Mouse (Mus musculus) CH12.LX (cell line): ENCODE measurements around the gene Hist1h4a. TPM values are rescaled to one million over a fixed set of nuclear protein-coding genes. Genes with fewer than 3 reads are reported as not detected.
"Not testable (repeated sequence)": the region's sequence is repeated elsewhere in the genome, so short reads cannot be mapped to it uniquely, and the experiment has no call there.

Experiments
- DNase-seq: peaks from one replicate; pipeline ENCODE4 v3.0.0-alpha.2; 2013; ENCODE audit errors: extremely low read depth
- H3K27ac ChIP-seq: 2 replicates; pipeline ENCODE4 v1.5.1; 2012; ENCODE audit warnings: low read depth, mild to moderate bottlenecking, control low read depth, moderate library complexity; ENCODE audit not compliant: insufficient read depth
- H3K27me3 ChIP-seq: replicated peaks from 2 replicates; pipeline ENCODE3; 2012; ENCODE audit warnings: inconsistent platforms
- H3K36me3 ChIP-seq, 2 experiments: replicated peaks in 1 of 2; 2 replicates each; pipeline versions ENCODE3 to v1.6.1; 2012; ENCODE audit warnings: inconsistent platforms in 1 of 2, low read length in 1 of 2, mild to moderate bottlenecking in 1 of 2, mixed read lengths in 1 of 2, moderate library complexity in 1 of 2; ENCODE audit not compliant: control insufficient read depth in 1 of 2, insufficient read depth in 1 of 2
- H3K4me1 ChIP-seq, 2 experiments: 2 replicates each; pipeline ENCODE4 v1.6.1; 2012; ENCODE audit warnings: inconsistent platforms in 1 of 2, moderate library complexity in 1 of 2; ENCODE audit not compliant: insufficient read depth in 2 of 2, control insufficient read depth in 1 of 2
- H3K4me2 ChIP-seq: 2 replicates; pipeline ENCODE4 v1.6.1; 2012; ENCODE audit warnings: low read depth, mild to moderate bottlenecking, control low read depth; ENCODE audit not compliant: poor library complexity, insufficient read depth, severe bottlenecking
- H3K4me3 ChIP-seq, 3 experiments: fragments of 150-350 bp in 1 of 3; sonication (generic) in 1 of 3; replicated peaks in 1 of 3; 2 replicates each; pipeline versions ENCODE3 to v1.5.1; 2011 to 2012; ENCODE audit warnings: low read depth in 2 of 3, low read length in 2 of 3, mild to moderate bottlenecking in 2 of 3, moderate library complexity in 2 of 3, control low read depth in 1 of 3, improper control_type of control experiment in 1 of 3, inconsistent platforms in 1 of 3, mixed read lengths in 1 of 3; ENCODE audit not compliant: poor library complexity in 1 of 3
- H3K79me2 ChIP-seq: replicated peaks from 2 replicates; pipeline ENCODE4 v1.6.1; 2012; ENCODE audit warnings: mild to moderate bottlenecking, moderate library complexity; ENCODE audit not compliant: control insufficient read depth, poor library complexity, insufficient read depth, severe bottlenecking; ENCODE audit errors: extremely low read depth
- H3K9ac ChIP-seq: 2 replicates; pipeline ENCODE4 v1.6.1; 2012; ENCODE audit warnings: low read depth, mild to moderate bottlenecking, control low read depth, moderate library complexity; ENCODE audit not compliant: insufficient read depth
- H3K9me3 ChIP-seq: replicated peaks from 2 replicates; pipeline ENCODE3; 2012; ENCODE audit warnings: low read length, inconsistent platforms, mixed read lengths
- CTCF ChIP-seq, 2 experiments: IDR thresholded peaks in 1 of 2; conservative IDR thresholded peaks in 1 of 2; 2 replicates each; pipeline ENCODE4 v1.5.1; 2011 to 2012; ENCODE audit warnings: low read depth in 2 of 2, low read length in 2 of 2, improper control_type of control experiment in 1 of 2, inconsistent platforms in 1 of 2, mild to moderate bottlenecking in 1 of 2, moderate library complexity in 1 of 2
- E2F4 ChIP-seq: IDR thresholded peaks from 2 replicates; pipeline ENCODE4 v1.6.1; 2011; ENCODE audit warnings: low read depth, low read length, improper control_type of control experiment; ENCODE audit not compliant: insufficient replicate concordance
- EP300 ChIP-seq: IDR thresholded peaks from 2 replicates; pipeline ENCODE4 v1.6.1; 2011; ENCODE audit warnings: low read length, improper control_type of control experiment
- ETS1 ChIP-seq: conservative IDR thresholded peaks from 2 replicates; pipeline ENCODE4 v1.6.1; 2012; ENCODE audit warnings: low read depth, mild to moderate bottlenecking, inconsistent platforms, low read length, improper control_type of control experiment, moderate library complexity
- JUND ChIP-seq: conservative IDR thresholded peaks from 2 replicates; pipeline ENCODE4 v1.6.1; 2011; ENCODE audit warnings: low read depth, low read length, improper control_type of control experiment
- NELFE ChIP-seq: IDR thresholded peaks from 2 replicates; pipeline ENCODE4 v1.6.1; 2011; ENCODE audit warnings: low read depth, low read length, improper control_type of control experiment
- POLR2A ChIP-seq: IDR thresholded peaks from 2 replicates; pipeline ENCODE4 v1.6.1; 2011; ENCODE audit warnings: low read depth, mild to moderate bottlenecking, improper control_type of control experiment, low read length
- SMC3 ChIP-seq: IDR thresholded peaks from 2 replicates; pipeline ENCODE4 v1.6.1; 2011; ENCODE audit warnings: low read depth, low read length, improper control_type of control experiment
- TBP ChIP-seq: conservative IDR thresholded peaks from 2 replicates; pipeline ENCODE4 v1.6.1; 2011; ENCODE audit warnings: low read depth, low read length, improper control_type of control experiment
- USF1 ChIP-seq: IDR thresholded peaks from 2 replicates; pipeline ENCODE4 v1.6.1; 2014; ENCODE audit warnings: low read depth, mild to moderate bottlenecking, inconsistent platforms, low read length, improper control_type of control experiment
- ZMIZ1 ChIP-seq: IDR thresholded peaks from 2 replicates; pipeline ENCODE4 v1.6.1; 2012; ENCODE audit warnings: low read depth, mild to moderate bottlenecking, inconsistent platforms, low read length, improper control_type of control experiment
- ZNF384 ChIP-seq: IDR thresholded peaks from 2 replicates; pipeline ENCODE4 v1.6.1; 2012; ENCODE audit warnings: low read depth, low read length, improper control_type of control experiment, inconsistent platforms
- dilution Hi-C: fragments of 300-500 bp; cut with MboI; formaldehyde crosslinking; loops from 2 replicates; pipeline ENCODE4 v1.14.3; 2020; ENCODE audit warnings: low sequenced_read_pairs; ENCODE audit not compliant: extremely low pct_unique_long_range_greater_than_20kb, extremely low pct_ligation_motif_present
- in situ Hi-C: fragments of 300-500 bp; cut with MboI; formaldehyde crosslinking; loops from 3 replicates; pipeline ENCODE4 v1.14.3; 2019; ENCODE audit warnings: low sequenced_read_pairs, low pct_ligation_motif_present, low pct_unique_long_range_greater_than_20kb, mixed read lengths
- polyA plus RNA-seq: library from polyadenylated mRNA; unstranded; fragments of >175 nt; gene quantifications from 2 replicates; pipeline ENCODE4 v1.2.1, GENCODE M21; 2012; ENCODE audit warnings: low read depth; ENCODE audit not compliant: insufficient read length
- total RNA-seq, 2 experiments: library from RNA; depleted of rRNA; stranded (reverse); fragments of 300-350 nt in 1 of 2; fragments of >200 nt in 1 of 2; gene quantifications; 2 replicates each; pipeline ENCODE4 v1.2.3; 2012 to 2014

The Hist1h4a gene
- total and polyA plus RNA-seq, 3 experiments, result 4.4 to 1,215 (median 18.4) TPM

- no peak overlapping the region for H3K27ac ChIP-seq
- peaks cover 0 to 5% of the 10 kb centered on the region in 2 experiments; a peak in 1 of 4 replicates for H3K4me1 ChIP-seq
- H3K27me3 ChIP-seq, result no peaks in the 10 kb centered on the region
- TF ChIP-seq ZMIZ1, result no peak
- no peak for TF ChIP-seq SMC3
- no peak for TF ChIP-seq ZNF384
- no peak for TF ChIP-seq CTCF (conservative IDR thresholded peaks at IDR 0.05 in 1 of 2, IDR thresholded peaks at IDR 0.05 in 1 of 2; ENCODE audit: low read depth in 2 of 2, low read length in 2 of 2)
- no peak for TF ChIP-seq ETS1
- no peak for TF ChIP-seq E2F4
- TF ChIP-seq EP300, result no peak
- TF ChIP-seq NELFE, result no peak
- TF ChIP-seq, all 38 proteins: peak for 0
- Histone ChIP-seq H3K36me3 (no peaks in the 10 kb centered on the region), H3K4me3 (no peak overlapping the region), H3K4me2 (no peak overlapping the region), H3K9ac (no peak overlapping the region), H3K79me2 (no peaks in the 10 kb centered on the region), H3K9me3 (no peaks in the 10 kb centered on the region)
- DNase-seq, result no peak
- in situ Hi-C loops (loop anchor here (25.0 kb wide), 1 partner anchor 1735 kb away; the partner anchor contains the start of genes Hist1h2ag, Hist1h2ah, Hist1h2bj and Hist1h2bk), dilution Hi-C loops (no loop called here)
Observed at GRCm38 (mm10) chr13:23772561-23773313, 11.7 kb upstream of the Hist1h4a start.

GRCm38 (mm10) chr13:23769613-23770012, 8.6 kb upstream of the Hist1h4a start, which contains the start of gene Trim38:
Gene Trim38 (plus strand): TSS chr13:23769913.
- DNase-seq, H3K4me2 ChIP-seq, H3K79me2 ChIP-seq, H3K27me3 ChIP-seq, H3K9me3 ChIP-seq, H3K36me3 ChIP-seq, H3K27ac ChIP-seq, H3K9ac ChIP-seq, H3K4me3 ChIP-seq, dilution Hi-C loops: not testable (repeated sequence)
- in situ Hi-C loops, result loop anchor here (25.0 kb wide), 1 partner anchor 1732 kb away; the partner anchor contains the start of genes Hist1h2ag, Hist1h2ah, Hist1h2bj and Hist1h2bk
- H3K4me1 ChIP-seq, result peaks cover 0 to 10% of the 10 kb centered on the region in 2 experiments; a peak in 1 of 4 replicates

- H3K4me1 ChIP-seq, result peaks cover 0 to 16% of the 10 kb centered on the region in 2 experiments; a peak in 2 of 4 replicates
- TF ChIP-seq JUND, result no peak
- TF ChIP-seq USF1, result no peak
- TF ChIP-seq POLR2A, result no peak
- no peak for TF ChIP-seq TBP
- TF ChIP-seq, all 38 proteins: peak for 0
- no peaks in the 10 kb centered on the region for H3K36me3 ChIP-seq
- no peak overlapping the region for H3K27ac ChIP-seq
- no peaks in the 10 kb centered on the region for H3K79me2 ChIP-seq
- no peak overlapping the region for H3K4me3 ChIP-seq
- in situ Hi-C loops, result loop anchor here (25.0 kb wide), 1 partner anchor 1732 kb away; the partner anchor contains the start of genes Hist1h2ag, Hist1h2ah, Hist1h2bj and Hist1h2bk
- no peak for DNase-seq
- no peaks in the 10 kb centered on the region for H3K27me3 ChIP-seq
- dilution Hi-C loops, result no loop called here
- H3K9ac ChIP-seq, result no peak overlapping the region
- H3K9me3 ChIP-seq, result no peaks in the 10 kb centered on the region
- H3K4me2 ChIP-seq, result no peak overlapping the region
Observed at GRCm38 (mm10) chr13:23768834-23769397, 7.9 kb upstream of the Hist1h4a start.
